Mouse (Mus musculus) lung, postnatal 0 days (tissue): ENCODE results near the gene Hist1h2ao.
"Not testable (repeated sequence)": the region's sequence is repeated elsewhere in the genome, so short reads cannot be mapped to it uniquely, and the experiment has no call there.

Experiments
- CTCF ChIP-seq: IDR thresholded peaks from 2 replicates; pipeline ENCODE4 v1.5.1; 2016; ENCODE audit warnings: antibody characterized with exemption, mild to moderate bottlenecking
- EP300 ChIP-seq: IDR thresholded peaks from 2 replicates; pipeline ENCODE4 v1.6.1; 2016; ENCODE audit warnings: antibody characterized with exemption, mild to moderate bottlenecking, control low read depth

GRCm38 (mm10) chr13:21811074-21811473 lies 809 bp downstream of the Hist1h2ao start:
- not testable (repeated sequence) for TF ChIP-seq CTCF, EP300
